Comparison of ENCODE assay signal across 23 mouse cellular contexts in the genomic region with DNA sequence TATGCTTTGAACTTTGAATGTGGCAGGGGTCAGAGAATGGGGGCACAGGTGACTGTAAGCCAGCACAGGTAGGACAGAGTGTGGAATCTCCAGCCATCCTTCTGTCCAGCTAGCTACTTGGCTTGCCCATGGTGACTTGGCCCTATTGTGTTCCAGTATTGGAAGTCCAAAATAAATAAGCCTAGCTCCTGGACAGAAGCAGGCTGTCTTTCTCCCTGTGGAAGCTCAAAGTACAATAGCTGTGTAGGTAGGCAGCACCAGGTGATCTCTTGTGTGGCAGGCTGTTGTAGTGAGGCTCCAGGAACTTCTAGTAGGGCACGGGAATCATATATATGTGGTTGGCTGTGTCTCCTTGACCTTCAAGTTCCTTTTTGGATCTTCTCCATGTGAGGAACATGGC.
"Had no signal": no experiment of that assay in that cellular context is flagged by ENCODE, and none has a peak within 500 bp of the region (broad histone marks: within the 10 kb centered on the region; RNA-seq: fewer than 3 reads in every experiment).

No protein-coding gene starts in this region.

- H3K27me3 ChIP-seq: heart, embryonic 13.5 days; heart, embryonic 15.5 days; hindbrain, embryonic 13.5 days; hindbrain, embryonic 15.5 days; limb, embryonic 13.5 days; limb, embryonic 15.5 days; liver, embryonic 13.5 days had no signal

- H3K4me2 ChIP-seq: heart, embryonic 11.5 days; heart, embryonic 13.5 days; heart, embryonic 15.5 days; hindbrain, embryonic 13.5 days; hindbrain, embryonic 15.5 days; limb, embryonic 13.5 days; limb, embryonic 15.5 days; liver, embryonic 11.5 days; liver, embryonic 13.5 days had no signal

- H3K36me3 ChIP-seq: heart, embryonic 15.5 days; hindbrain, embryonic 15.5 days had no signal

- H3K27ac ChIP-seq: heart, adult 2 months; heart, embryonic 13.5 days; heart, embryonic 15.5 days; hindbrain, embryonic 13.5 days; hindbrain, postnatal 0 days; limb, embryonic 13.5 days; limb, embryonic 15.5 days; liver, embryonic 13.5 days had no signal

- ATAC-seq: forebrain, postnatal 0 days; hindbrain, postnatal 0 days; intestine, embryonic 16.5 days had no signal

- H3K9me3 ChIP-seq: heart, embryonic 13.5 days; heart, embryonic 15.5 days; hindbrain, embryonic 13.5 days; hindbrain, embryonic 15.5 days; limb, embryonic 13.5 days; limb, embryonic 15.5 days; liver, embryonic 13.5 days had no signal

- DNase-seq: forebrain, postnatal 0 days; gastrocnemius, postnatal 14 days; gastrocnemius, postnatal 36 days; heart, adult 11 months; heart, adult 2 months; heart, postnatal 14 days; heart, postnatal 36 days; kidney, adult 11 months; kidney, adult 8-10 months; kidney, postnatal 10 days; kidney, postnatal 25 days; layer of hippocampus, postnatal 36 days; liver, embryonic 13.5 days had no signal

- H3K9ac ChIP-seq: forebrain, postnatal 0 days; heart, embryonic 13.5 days; heart, embryonic 15.5 days; hindbrain, embryonic 13.5 days; hindbrain, embryonic 15.5 days; limb, embryonic 13.5 days; limb, embryonic 15.5 days; liver, embryonic 13.5 days had no signal

- H3K4me3 ChIP-seq: heart, adult 2 months; heart, embryonic 13.5 days; heart, embryonic 15.5 days; hindbrain, embryonic 13.5 days; hindbrain, embryonic 15.5 days; limb, embryonic 13.5 days; limb, embryonic 15.5 days; liver, embryonic 13.5 days had no signal
